Mouse (Mus musculus): Measurements from ENCODE around the gene Btd.

DNA sequence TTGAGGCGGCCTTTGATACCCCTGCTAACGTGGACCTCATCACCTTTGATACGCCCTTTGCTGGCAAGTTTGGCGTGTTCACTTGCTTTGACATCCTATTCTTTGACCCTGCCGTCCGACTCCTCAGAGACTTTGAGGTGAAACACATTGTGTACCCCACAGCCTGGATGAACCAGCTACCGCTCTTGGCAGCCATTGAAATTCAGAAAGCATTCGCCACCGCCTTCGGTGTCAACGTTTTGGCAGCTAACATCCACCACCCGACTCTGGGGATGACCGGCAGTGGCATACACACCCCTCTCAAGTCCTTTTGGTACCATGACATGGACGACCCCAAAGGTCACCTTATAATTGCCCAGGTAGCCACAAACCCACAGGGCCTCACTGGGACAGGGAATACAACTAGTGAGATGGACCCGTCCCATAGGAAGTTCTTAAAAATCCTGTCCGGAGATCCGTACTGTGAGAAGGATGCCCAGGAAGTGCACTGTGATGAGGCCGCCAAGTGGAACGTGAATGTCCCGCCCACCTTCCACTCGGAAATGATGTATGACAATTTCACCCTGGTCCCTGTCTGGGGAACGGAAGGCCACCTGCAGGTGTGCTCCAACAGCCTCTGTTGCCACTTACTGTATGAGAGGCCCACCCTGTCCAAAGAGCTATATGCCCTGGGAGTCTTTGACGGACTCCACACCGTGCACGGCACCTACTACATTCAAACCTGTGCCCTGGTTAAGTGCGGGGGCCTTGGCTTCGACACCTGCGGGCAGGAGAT is 26.3 kb downstream of the Btd start:
- TF ChIP-seq CTCF (IDR thresholded peaks at IDR 0.05) (no peak), POLR2A (IDR thresholded peaks at IDR 0.05; ENCODE audit: insufficient read depth, low read depth, low read length) (no peak)

All from heart, adult 2 months (tissue).